Mouse (Mus musculus): ENCODE data around the gene Gk. TPM values are rescaled to one million over a fixed set of nuclear protein-coding genes. Genes with fewer than 3 reads are reported as not detected.

The Gk gene
- 15.6 and 15.7 TPM in 2 replicates for total RNA-seq (2017)

- peak; percentile 77 for ATAC-seq (replicated peaks; ENCODE audit: low read depth, poor library complexity, severe bottlenecking)
These were observed at the start of gene Gk for GRCm38 (mm10) chrX:85776544-85777087. Gk (minus strand) TSS chrX:85776819.

- ATAC-seq (replicated peaks; ENCODE audit: low read depth, poor library complexity, severe bottlenecking): no peak
These were observed 28.2 kb upstream of the Gk start for GRCm38 (mm10) chrX:85804706-85805376.

GRCm38 (mm10) chrX:85803006-85803405 lies 26.4 kb upstream of the Gk start:
- no peak for ATAC-seq (replicated peaks; ENCODE audit: low read depth, poor library complexity, severe bottlenecking)

GRCm38 (mm10) chrX:85797449-85797848 lies 20.8 kb upstream of the Gk start:
- ATAC-seq (replicated peaks; ENCODE audit: low read depth, poor library complexity, severe bottlenecking): peak; percentile 96

GRCm38 (mm10) chrX:85778346-85778745 lies 1.7 kb upstream of the Gk start:
- ATAC-seq (replicated peaks; ENCODE audit: low read depth, poor library complexity, severe bottlenecking): no peak

GRCm38 (mm10) chrX:85777141-85777540 lies 522 bp upstream of the Gk start:
- ATAC-seq (replicated peaks; ENCODE audit: low read depth, poor library complexity, severe bottlenecking): peak; percentile 42

GRCm38 (mm10) chrX:85775879-85776543 lies 608 bp downstream of the Gk start:
- ATAC-seq (replicated peaks; ENCODE audit: low read depth, poor library complexity, severe bottlenecking): peak; percentile 19

- no peak for ATAC-seq (replicated peaks; ENCODE audit: low read depth, poor library complexity, severe bottlenecking)
These were observed 5.3 kb downstream of the Gk start for GRCm38 (mm10) chrX:85771303-85771702.

GRCm38 (mm10) chrX:85770747-85771146 lies 5.9 kb downstream of the Gk start:
- ATAC-seq (replicated peaks; ENCODE audit: low read depth, poor library complexity, severe bottlenecking): no peak; the same call in 1 of the 2 replicates

- no peak for ATAC-seq (replicated peaks; ENCODE audit: low read depth, poor library complexity, severe bottlenecking)
These were observed 8.0 kb downstream of the Gk start for GRCm38 (mm10) chrX:85768578-85768977.

- ATAC-seq (replicated peaks; ENCODE audit: low read depth, poor library complexity, severe bottlenecking): no peak
These were observed 20.6 kb downstream of the Gk start for GRCm38 (mm10) chrX:85756005-85756404.

- ATAC-seq (replicated peaks; ENCODE audit: low read depth, poor library complexity, severe bottlenecking): no peak
These were observed 32.8 kb downstream of the Gk start for GRCm38 (mm10) chrX:85743837-85744236.

GRCm38 (mm10) chrX:85733228-85733627 lies 43.4 kb downstream of the Gk start:
- ATAC-seq (replicated peaks; ENCODE audit: low read depth, poor library complexity, severe bottlenecking): no peak

- ATAC-seq (replicated peaks; ENCODE audit: low read depth, poor library complexity, severe bottlenecking): no peak
These were observed 45.3 kb downstream of the Gk start for GRCm38 (mm10) chrX:85731133-85731938.

- no peak for ATAC-seq (replicated peaks; ENCODE audit: low read depth, poor library complexity, severe bottlenecking)
These were observed 55.4 kb downstream of the Gk start for GRCm38 (mm10) chrX:85721226-85721625.

- 0 out of 2 replicates have a peak, but pooled peaks have one; percentile 22 for ATAC-seq (replicated peaks; ENCODE audit: low read depth, poor library complexity, severe bottlenecking)
These were observed 66.2 kb downstream of the Gk start for GRCm38 (mm10) chrX:85710399-85710798.

GRCm38 (mm10) chrX:85705715-85706114 lies 70.9 kb downstream of the Gk start:
- no peak for ATAC-seq (replicated peaks; ENCODE audit: low read depth, poor library complexity, severe bottlenecking)

GRCm38 (mm10) chrX:85683723-85684122 lies 92.9 kb downstream of the Gk start:
- no peak for ATAC-seq (replicated peaks; ENCODE audit: low read depth, poor library complexity, severe bottlenecking)

GRCm38 (mm10) chrX:85682125-85682524 lies 94.5 kb downstream of the Gk start:
- ATAC-seq (replicated peaks; ENCODE audit: low read depth, poor library complexity, severe bottlenecking): no peak

- peak; percentile 78 for ATAC-seq (replicated peaks; ENCODE audit: low read depth, poor library complexity, severe bottlenecking)
These were observed 99.8 kb downstream of the Gk start for GRCm38 (mm10) chrX:85676808-85677207.

Data from common myeloid progenitor, adult 5-6 weeks (primary cell).